Mouse (Mus musculus): ENCODE data around the gene Ctso.

- TF ChIP-seq ZC3H11A (IDR thresholded peaks at IDR 0.05; ENCODE audit: borderline replicate concordance, low read depth, low read length) (no peak), MAFK (IDR thresholded peaks at IDR 0.05; ENCODE audit: insufficient read depth, low read depth, low read length) (no peak), HCFC1 (IDR thresholded peaks at IDR 0.05; ENCODE audit: borderline replicate concordance, insufficient read depth, low read length) (no peak), CHD2 (IDR thresholded peaks at IDR 0.05; ENCODE audit: low read depth, low read length) (no peak)
Observed at GRCm38 (mm10) chr3:81957484-81957883, 25.1 kb downstream of the Ctso start.

All from ES-E14 (cell line).